Mouse (Mus musculus) MEL (cell line): Measurements from ENCODE around the gene Alg3. TPM values are rescaled to one million over a fixed set of nuclear protein-coding genes. Genes with fewer than 3 reads are reported as not detected.
A peak's percentile ranks its signal among the peaks of the same experiment; 100 is the strongest.

Experiments
- DNase-seq: peaks from one replicate; pipeline ENCODE4 v3.0.0; 2011; ENCODE audit warnings: low read depth, low spot score
- H3K27ac ChIP-seq: 2 replicates; pipeline ENCODE4 v1.5.1; 2012; ENCODE audit warnings: low read depth, mild to moderate bottlenecking, control low read depth, low read length, moderate library complexity; ENCODE audit not compliant: control insufficient read depth
- H3K27me3 ChIP-seq, 2 experiments: fragments of 150-350 bp in 1 of 2; sonication (generic) in 1 of 2; 2 replicates each; pipeline ENCODE4 v1.6.1; 2012; ENCODE audit warnings: low read length in 2 of 2, mild to moderate bottlenecking in 2 of 2, improper control_type of control experiment in 1 of 2, moderate library complexity in 1 of 2; ENCODE audit not compliant: insufficient read depth in 2 of 2, control insufficient read depth in 1 of 2
- H3K36me3 ChIP-seq, 2 experiments: 2 replicates each; pipeline ENCODE4 v1.6.1; 2012 to 2014; ENCODE audit warnings: low read length in 2 of 2, improper control_type of control experiment in 1 of 2, inconsistent platforms in 1 of 2, mild to moderate bottlenecking in 1 of 2; ENCODE audit not compliant: insufficient read depth in 2 of 2, control insufficient read depth in 1 of 2
- H3K4me1 ChIP-seq, 2 experiments: fragments of 150-350 bp in 1 of 2; sonication (generic) in 1 of 2; 2 replicates each; pipeline ENCODE4 v1.6.1; 2012; ENCODE audit warnings: low read length in 2 of 2, improper control_type of control experiment in 1 of 2, mild to moderate bottlenecking in 1 of 2; ENCODE audit not compliant: insufficient read depth in 2 of 2, control insufficient read depth in 1 of 2
- H3K4me3 ChIP-seq, 2 experiments: fragments of 150-350 bp in 1 of 2; sonication (generic) in 1 of 2; 2 replicates each; pipeline ENCODE4 v1.5.1; 2012; ENCODE audit warnings: low read depth in 2 of 2, low read length in 2 of 2, mild to moderate bottlenecking in 2 of 2, moderate library complexity in 2 of 2, control low read depth in 1 of 2, improper control_type of control experiment in 1 of 2; ENCODE audit not compliant: control insufficient read depth in 1 of 2, insufficient read depth in 1 of 2
- H3K79me2 ChIP-seq: 2 replicates; pipeline ENCODE4 v1.6.1; 2012; ENCODE audit warnings: mild to moderate bottlenecking, low read length, moderate library complexity; ENCODE audit not compliant: control insufficient read depth, poor library complexity, insufficient read depth
- H3K9ac ChIP-seq: 2 replicates; pipeline ENCODE4 v1.6.1; 2012; ENCODE audit warnings: low read depth, mild to moderate bottlenecking, control low read depth, low read length, moderate library complexity; ENCODE audit not compliant: control insufficient read depth, poor library complexity, severe bottlenecking
- H3K9me3 ChIP-seq: fragments of 150-350 bp; sonication (generic); replicated peaks from 2 replicates; pipeline ENCODE4 v1.6.1; 2012; ENCODE audit warnings: mild to moderate bottlenecking, low read length, improper control_type of control experiment, moderate library complexity; ENCODE audit not compliant: insufficient read depth
- BHLHE40 ChIP-seq: IDR thresholded peaks from 2 replicates; pipeline ENCODE4 v1.6.1; 2012; ENCODE audit warnings: low read depth, mild to moderate bottlenecking, inconsistent platforms, low read length, improper control_type of control experiment, borderline replicate concordance
- CHD1 ChIP-seq: IDR thresholded peaks from 2 replicates; pipeline ENCODE4 v1.6.1; 2012; ENCODE audit warnings: low read depth, mild to moderate bottlenecking, inconsistent platforms, low read length, improper control_type of control experiment
- CHD2 ChIP-seq: IDR thresholded peaks from 2 replicates; pipeline ENCODE4 v1.6.1; 2011; ENCODE audit warnings: low read length, improper control_type of control experiment
- CTCF ChIP-seq, 3 experiments: IDR thresholded peaks in 2 of 3; conservative IDR thresholded peaks in 1 of 3; 2 replicates each; pipeline ENCODE4 v1.5.1; 2011 to 2012; ENCODE audit warnings: low read length in 3 of 3, low read depth in 2 of 3, mild to moderate bottlenecking in 2 of 3, improper control_type of control experiment in 1 of 3, inconsistent platforms in 1 of 3, mixed read lengths in 1 of 3, moderate library complexity in 1 of 3; ENCODE audit not compliant: control insufficient read depth in 1 of 3, insufficient read depth in 1 of 3, poor library complexity in 1 of 3, severe bottlenecking in 1 of 3
- ELF1 ChIP-seq: IDR thresholded peaks from 2 replicates; pipeline ENCODE4 v1.6.1; 2014; ENCODE audit warnings: low read depth, mild to moderate bottlenecking, inconsistent platforms, low read length, improper control_type of control experiment, moderate library complexity
- EP300 ChIP-seq, 2 experiments: IDR thresholded peaks; 2 replicates each; pipeline ENCODE4 v1.6.1; 2011; ENCODE audit warnings: improper control_type of control experiment in 2 of 2, low read length in 2 of 2, low read depth in 1 of 2, mild to moderate bottlenecking in 1 of 2
- ETS1 ChIP-seq: IDR thresholded peaks from 2 replicates; pipeline ENCODE4 v1.6.1; 2012; ENCODE audit warnings: low read depth, mild to moderate bottlenecking, inconsistent platforms, low read length, improper control_type of control experiment, moderate library complexity
- GABPA ChIP-seq: IDR thresholded peaks from 2 replicates; pipeline ENCODE4 v1.6.1; 2012; ENCODE audit warnings: low read depth, mild to moderate bottlenecking, inconsistent platforms, low read length, improper control_type of control experiment, moderate library complexity
- GATA1 ChIP-seq: IDR thresholded peaks from 2 replicates; pipeline ENCODE4 v1.6.1; 2011; ENCODE audit warnings: low read depth, low read length, improper control_type of control experiment
- HCFC1 ChIP-seq: IDR thresholded peaks from 2 replicates; pipeline ENCODE4 v1.6.1; 2012; ENCODE audit warnings: low read depth, mild to moderate bottlenecking, inconsistent platforms, low read length, improper control_type of control experiment, moderate library complexity
- JUND ChIP-seq: IDR thresholded peaks from 2 replicates; pipeline ENCODE4 v1.6.1; 2011; ENCODE audit warnings: low read depth, mild to moderate bottlenecking, improper control_type of control experiment, low read length
- MAFK ChIP-seq: IDR thresholded peaks from 2 replicates; pipeline ENCODE4 v1.6.1; 2011; ENCODE audit warnings: low read depth, mild to moderate bottlenecking, low read length, improper control_type of control experiment, borderline replicate concordance
- MAX ChIP-seq: IDR thresholded peaks from 2 replicates; pipeline ENCODE4 v1.6.1; 2011; ENCODE audit warnings: low read length, improper control_type of control experiment
- MAZ ChIP-seq: IDR thresholded peaks from 2 replicates; pipeline ENCODE4 v1.6.1; 2012; ENCODE audit warnings: low read depth, mild to moderate bottlenecking, inconsistent platforms, low read length, improper control_type of control experiment
- MEF2A ChIP-seq: IDR thresholded peaks from 2 replicates; pipeline ENCODE4 v1.6.1; 2014; ENCODE audit warnings: low read depth, mild to moderate bottlenecking, inconsistent platforms, low read length, improper control_type of control experiment; ENCODE audit not compliant: poor library complexity, insufficient replicate concordance, severe bottlenecking; ENCODE audit errors: extremely low read depth
- MXI1 ChIP-seq: IDR thresholded peaks from 2 replicates; pipeline ENCODE4 v1.6.1; 2011; ENCODE audit warnings: mild to moderate bottlenecking, low read depth, low read length, improper control_type of control experiment
- MYB ChIP-seq: IDR thresholded peaks from 2 replicates; pipeline ENCODE4 v1.6.1; 2011; ENCODE audit warnings: mild to moderate bottlenecking, low read depth, low read length, improper control_type of control experiment
- NELFE ChIP-seq: IDR thresholded peaks from 2 replicates; pipeline ENCODE4 v1.6.1; 2011; ENCODE audit warnings: low read depth, low read length, improper control_type of control experiment
- NRF1 ChIP-seq: IDR thresholded peaks from 2 replicates; pipeline ENCODE4 v1.6.1; 2014; ENCODE audit warnings: low read depth, mild to moderate bottlenecking, inconsistent platforms, low read length, improper control_type of control experiment, moderate library complexity; ENCODE audit not compliant: poor library complexity, insufficient read depth, severe bottlenecking
- POLR2A ChIP-seq, 2 experiments: IDR thresholded peaks; 2 replicates each; pipeline ENCODE4 v1.6.1; 2011 to 2012; ENCODE audit warnings: low read length in 2 of 2, mild to moderate bottlenecking in 2 of 2, control low read depth in 1 of 2, improper control_type of control experiment in 1 of 2, low read depth in 1 of 2, moderate library complexity in 1 of 2; ENCODE audit not compliant: control insufficient read depth in 1 of 2, insufficient read depth in 1 of 2, poor library complexity in 1 of 2
- POLR2AphosphoS2 ChIP-seq: IDR thresholded peaks from 2 replicates; pipeline ENCODE4 v1.6.1; 2011; ENCODE audit warnings: low read length, improper control_type of control experiment
- POLR2AphosphoS5 ChIP-seq: IDR thresholded peaks from 2 replicates; pipeline ENCODE4 v1.6.1; 2012; ENCODE audit warnings: low read depth, borderline replicate concordance, mild to moderate bottlenecking, inconsistent platforms, low read length, moderate library complexity, mixed read lengths
- RAD21 ChIP-seq: IDR thresholded peaks from 2 replicates; pipeline ENCODE4 v1.6.1; 2011; ENCODE audit warnings: mild to moderate bottlenecking, low read depth, low read length, improper control_type of control experiment
- RCOR1 ChIP-seq: IDR thresholded peaks from 2 replicates; pipeline ENCODE4 v1.6.1; 2012; ENCODE audit warnings: low read depth, mild to moderate bottlenecking, inconsistent platforms, low read length, improper control_type of control experiment
- SMC3 ChIP-seq: IDR thresholded peaks from 2 replicates; pipeline ENCODE4 v1.6.1; 2011; ENCODE audit warnings: low read depth, low read length, improper control_type of control experiment
- TAL1 ChIP-seq: IDR thresholded peaks from 2 replicates; pipeline ENCODE4 v1.6.1; 2012; ENCODE audit warnings: mild to moderate bottlenecking, inconsistent platforms, low read length, moderate library complexity, mixed read lengths
- TBP ChIP-seq: IDR thresholded peaks from 2 replicates; pipeline ENCODE4 v1.8.0; 2011; ENCODE audit warnings: low read depth, low read length, improper control_type of control experiment
- TCF12 ChIP-seq: IDR thresholded peaks from 2 replicates; pipeline ENCODE4 v1.6.1; 2014; ENCODE audit warnings: low read depth, mild to moderate bottlenecking, inconsistent platforms, low read length, improper control_type of control experiment, moderate library complexity
- UBTF ChIP-seq: IDR thresholded peaks from 2 replicates; pipeline ENCODE4 v1.6.1; 2012; ENCODE audit warnings: low read depth, mild to moderate bottlenecking, inconsistent platforms, low read length, improper control_type of control experiment, moderate library complexity, borderline replicate concordance; ENCODE audit not compliant: insufficient read depth
- USF1 ChIP-seq: IDR thresholded peaks from 2 replicates; pipeline ENCODE4 v1.6.1; 2014; ENCODE audit warnings: low read depth, mild to moderate bottlenecking, inconsistent platforms, low read length, improper control_type of control experiment, moderate library complexity
- USF2 ChIP-seq, 2 experiments: IDR thresholded peaks; 2 replicates each; pipeline ENCODE4 v1.6.1; 2011 to 2012; ENCODE audit warnings: improper control_type of control experiment in 2 of 2, low read length in 2 of 2, borderline replicate concordance in 1 of 2, inconsistent platforms in 1 of 2, low read depth in 1 of 2, mild to moderate bottlenecking in 1 of 2; ENCODE audit not compliant: insufficient read depth in 1 of 2
- ZC3H11A ChIP-seq: IDR thresholded peaks from 2 replicates; pipeline ENCODE4 v1.6.1; 2012; ENCODE audit warnings: low read depth, mild to moderate bottlenecking, inconsistent platforms, low read length, improper control_type of control experiment
- ZKSCAN1 ChIP-seq: IDR thresholded peaks from 2 replicates; pipeline ENCODE4 v1.6.1; 2012; ENCODE audit warnings: low read depth, mild to moderate bottlenecking, inconsistent platforms, low read length, improper control_type of control experiment, moderate library complexity
- ZNF384 ChIP-seq: IDR thresholded peaks from 2 replicates; pipeline ENCODE4 v1.6.1; 2012; ENCODE audit warnings: low read depth, mild to moderate bottlenecking, inconsistent platforms, low read length, improper control_type of control experiment
- polyA plus RNA-seq, 2 experiments: library from polyadenylated mRNA; stranded (reverse) in 1 of 2; unstranded in 1 of 2; fragments of >175 nt in 1 of 2; fragments of >200 nt in 1 of 2; gene quantifications; 2 replicates each; pipeline versions ENCODE4 v1.2.1 to v1.2.4; 2012; ENCODE audit warnings: low replicate concordance in 2 of 2, low read depth in 1 of 2; ENCODE audit not compliant: insufficient read length in 2 of 2, insufficient read depth in 1 of 2, missing spikeins in 1 of 2
- total RNA-seq: library from RNA; depleted of rRNA; stranded (reverse); fragments of 300-350 nt; gene quantifications from 2 replicates; pipeline ENCODE4 v1.2.3, GENCODE M21; 2012; rRNA removed

Alg3 gene
- total RNA-seq, result 22.2 and 25.6 TPM in 2 replicates
- polyA plus RNA-seq, result 100 to 1,000 TPM in 1 of 2 experiments, 10 to 100 TPM in 1; 67.6 to 218 TPM

GRCm38 (mm10) chr16:20611357-20612227 is at the start of gene Alg3, which contains the start of the genes Eef1akmt4 and Gm49333:
Gene Alg3 (minus strand): TSS chr16:20611735.
Gene Eef1akmt4 (plus strand): TSS chr16:20611593.
Gene Gm49333 (plus strand): TSS chr16:20611610.
- no peaks in the 10 kb centered on the region for H3K27me3 ChIP-seq
- TF ChIP-seq MAZ (no peak), NELFE (peak; percentile 74), ZNF384 (no peak), ZKSCAN1 (no peak), ETS1 (peak; percentile 64; the same call in 1 of the 2 replicates), TAL1 (no peak), ELF1 (peak; percentile 30; the same call in 1 of the 2 replicates), HCFC1 (peak; percentile 81), MYB (no peak), BHLHE40 (peak; percentile 57; the same call in 1 of the 2 replicates), MEF2A (no peak), GATA1 (no peak), POLR2AphosphoS2 (peak; percentile 51; the same call in 1 of the 2 replicates), CHD2 (no peak), ZC3H11A (no peak), RCOR1 (no peak), USF1 (no peak), NRF1 (no peak), USF2 (IDR thresholded peaks at IDR 0.05; ENCODE audit: borderline replicate concordance in 1 of 2, insufficient read depth in 1 of 2, low read depth in 1 of 2, low read length in 2 of 2) (no peak), CTCF (IDR thresholded peaks at IDR 0.05 in 2 of 3, conservative IDR thresholded peaks at IDR 0.05 in 1 of 3; ENCODE audit: control insufficient read depth in 1 of 3, insufficient read depth in 1 of 3, low read depth in 2 of 3, low read length in 3 of 3, poor library complexity in 1 of 3, severe bottlenecking in 1 of 3) (no peak), RAD21 (no peak), MXI1 (peak; percentile 99), MAFK (no peak), TCF12 (peak; percentile 38; the same call in 1 of the 2 replicates), CHD1 (no peak), MAX (peak; percentile 99), EP300 (IDR thresholded peaks at IDR 0.05; ENCODE audit: low read depth in 1 of 2, low read length in 2 of 2) (no peak), GABPA (no peak), POLR2AphosphoS5 (no peak), JUND (no peak), UBTF (no peak), POLR2A (IDR thresholded peaks at IDR 0.05; ENCODE audit: control insufficient read depth in 1 of 2, insufficient read depth in 1 of 2, low read depth in 1 of 2, low read length in 2 of 2, poor library complexity in 1 of 2) (peak; percentile 70 to 87; a peak in 3 of 4 replicates), SMC3 (no peak), TBP (peak; percentile 92)

More at GRCm38 (mm10) chr16:20611357-20612227, at the start of gene Alg3, which contains the start of the genes Eef1akmt4 and Gm49333:
- Histone ChIP-seq H3K4me1 (no peaks in the 10 kb centered on the region; a peak in 1 of 4 replicates), H3K79me2 (peaks cover 24% of the 10 kb centered on the region), H3K9me3 (no peaks in the 10 kb centered on the region), H3K9ac (peak within 1 kb of the TSS; percentile 99), H3K27ac (peak within 1 kb of the TSS; percentile 90), H3K36me3 (peaks cover 0 to 10% of the 10 kb centered on the region in 2 experiments; a peak in 1 of 4 replicates), H3K4me3 (peak within 1 kb of the TSS; percentile 91 to 95)
- peak; percentile 98 for DNase-seq
